Mouse (Mus musculus) liver, embryonic 16.5 days (tissue): ENCODE measurements around the gene Il1r2. TPM values are rescaled to one million over a fixed set of nuclear protein-coding genes. Genes with fewer than 3 reads are reported as not detected.

Source experiments
- ATAC-seq: fragments of 200-750 bp; cut with Nextera tagmentation; 2 replicates; pipeline ENCODE4 v1.8.0; 2017; ENCODE audit warnings: low read depth, mild to moderate bottlenecking, moderate number of reproducible peaks, moderate library complexity
- H3K27ac ChIP-seq: fragments of 300-500 bp; sonication (generic); 2 replicates; pipeline ENCODE4 v1.5.1; 2014; ENCODE audit warnings: mild to moderate bottlenecking, low read length
- H3K27me3 ChIP-seq: fragments of 300-500 bp; sonication (generic); 2 replicates; pipeline ENCODE4 v1.6.1; 2014; ENCODE audit warnings: low read depth, low read length, mixed read lengths; ENCODE audit not compliant: control insufficient read depth, insufficient read depth
- H3K36me3 ChIP-seq: fragments of 300-500 bp; sonication (generic); 2 replicates; pipeline ENCODE4 v1.6.1; 2014; ENCODE audit warnings: mild to moderate bottlenecking; ENCODE audit not compliant: control insufficient read depth, insufficient read depth
- H3K4me1 ChIP-seq: fragments of 300-500 bp; sonication (generic); 2 replicates; pipeline ENCODE4 v1.6.1; 2014; ENCODE audit warnings: low read depth, low read length, mixed read lengths; ENCODE audit not compliant: control insufficient read depth
- H3K4me2 ChIP-seq: fragments of 300-500 bp; sonication (generic); 2 replicates; pipeline ENCODE4 v1.6.1; 2014; ENCODE audit warnings: low read depth, low read length, mixed read lengths
- H3K4me3 ChIP-seq: fragments of 300-500 bp; sonication (generic); 2 replicates; pipeline ENCODE4 v1.5.1; 2014; ENCODE audit warnings: low read depth, mild to moderate bottlenecking, low read length
- H3K9ac ChIP-seq: fragments of 300-500 bp; sonication (generic); 2 replicates; pipeline ENCODE4 v1.6.1; 2014; ENCODE audit warnings: low read depth, low read length
- H3K9me3 ChIP-seq: fragments of 300-500 bp; sonication (generic); replicated peaks from 2 replicates; pipeline ENCODE4 v1.6.1; 2016; ENCODE audit warnings: low read length; ENCODE audit not compliant: control insufficient read depth
- WGBS: fragments of 180-500 bp; shearing (Covaris S2); extraction: QIAGEN DNeasy Blood & Tissue Kit; methylation state at CpG from one replicate; pipeline ENCODE4 v1.1.7; 2014; ENCODE audit not compliant: insufficient replicate concordance; 5-methylcytosine and 5-hydroxymethylcytosine counted together
- polyA plus RNA-seq: library from polyadenylated mRNA; unstranded; fragments of >200 nt; fragmentation: Nextera tagmentation; extraction: Ambion mirVana; gene quantifications from 2 replicates; pipeline ENCODE4 v1.2.1, GENCODE M21; 2015

The Il1r2 gene
- polyA plus RNA-seq, 1 experiment from 2014 or later, result 1.9 TPM

DNA sequence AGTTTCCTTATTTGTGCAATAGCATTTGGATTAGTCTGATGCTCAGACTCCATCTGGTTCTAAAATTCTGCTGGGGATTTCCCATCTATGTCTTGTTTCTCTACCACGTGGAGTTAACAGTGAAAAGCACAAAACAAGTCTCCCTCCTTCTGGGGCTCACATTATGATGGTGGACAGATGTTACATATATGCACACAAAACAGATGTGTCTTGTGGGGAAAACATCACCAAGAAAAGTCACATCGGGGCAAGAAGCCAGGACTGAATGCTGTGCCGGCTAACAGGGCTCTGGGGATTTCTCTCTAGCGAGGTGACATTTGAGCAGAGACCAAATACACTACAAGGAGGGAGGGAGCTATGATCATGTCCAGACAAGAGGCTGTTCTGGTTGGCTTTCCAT is 32.8 kb downstream of the Il1r2 start:
- ATAC-seq, result no peak
- WGBS, result 77% methylated on average over 4 of the region's 4 CpGs

DNA sequence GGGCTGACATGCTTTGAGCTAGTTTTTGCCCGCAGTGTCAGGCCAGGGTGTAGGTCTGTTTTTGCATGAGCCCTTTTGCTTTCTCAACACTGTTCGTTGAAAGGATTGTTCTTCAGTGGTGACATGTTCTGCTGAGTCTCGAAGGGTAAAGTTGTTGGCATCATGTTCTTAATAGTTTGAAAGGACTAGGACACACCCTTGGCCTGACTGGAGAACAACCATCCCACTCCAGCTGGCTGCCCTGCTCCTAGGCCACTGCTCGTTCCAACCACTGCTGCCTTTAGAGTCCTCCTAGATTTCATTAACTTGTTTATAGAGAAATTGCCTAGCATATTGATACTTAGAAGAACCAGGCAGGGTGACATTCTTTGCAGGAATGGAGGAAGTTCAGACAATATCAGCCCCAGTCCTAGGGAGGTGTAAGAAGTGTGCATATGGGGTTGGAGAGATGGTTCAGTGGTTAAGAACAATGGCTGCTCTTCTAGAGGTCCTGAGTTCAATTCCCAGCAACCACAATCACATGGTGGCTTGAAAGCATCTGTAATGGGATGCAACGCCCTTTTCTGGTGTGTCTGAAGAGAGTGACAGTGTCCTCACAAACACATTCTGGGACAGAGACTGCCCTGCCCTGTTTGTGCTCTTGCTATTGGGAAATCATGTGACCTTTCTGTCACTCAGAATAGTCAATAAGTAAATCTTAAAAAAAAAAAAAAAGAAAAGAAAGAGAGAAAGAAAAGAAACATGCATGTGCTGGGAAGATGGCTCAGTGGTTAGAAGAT is 34.3 kb downstream of the Il1r2 start:
- Histone ChIP-seq H3K27ac (no peak overlapping the region), H3K4me2 (no peak overlapping the region), H3K9ac (no peak overlapping the region), H3K27me3 (no peaks in the 10 kb centered on the region), H3K36me3 (no peaks in the 10 kb centered on the region), H3K9me3 (no peaks in the 10 kb centered on the region), H3K4me3 (no peak overlapping the region), H3K4me1 (no peaks in the 10 kb centered on the region)
- ATAC-seq, result no peak
- WGBS, result 50% methylated on average over 5 of the region's 5 CpGs

More for the DNA sequence above, 32.8 kb downstream of the Il1r2 start:
- Histone ChIP-seq H3K4me3 (no peak overlapping the region), H3K27ac (no peak overlapping the region), H3K4me1 (no peaks in the 10 kb centered on the region), H3K27me3 (no peaks in the 10 kb centered on the region), H3K36me3 (no peaks in the 10 kb centered on the region), H3K9ac (no peak overlapping the region), H3K9me3 (no peaks in the 10 kb centered on the region), H3K4me2 (no peak overlapping the region)

DNA sequence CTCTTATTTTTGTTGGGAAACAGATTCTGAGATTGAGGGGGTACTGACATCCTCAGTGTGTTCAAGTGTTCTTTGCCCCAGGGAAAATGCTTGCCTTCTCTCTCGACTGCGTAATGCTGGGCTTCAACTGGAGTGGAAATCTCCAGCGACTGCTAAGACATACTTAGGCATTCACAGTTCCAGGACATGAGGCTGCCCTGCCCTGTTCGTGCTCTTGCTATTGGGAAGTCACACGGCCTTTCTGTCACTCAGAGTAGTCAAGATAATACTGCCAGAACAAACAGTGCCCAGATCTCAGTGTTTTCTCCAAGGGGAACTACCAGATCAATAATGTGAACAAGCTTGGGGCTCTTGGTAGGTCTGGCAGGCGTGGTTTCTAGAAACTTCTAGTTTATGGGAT is 35.9 kb downstream of the Il1r2 start:
- no peak overlapping the region for H3K27ac ChIP-seq
- no peak overlapping the region for H3K4me3 ChIP-seq
- H3K36me3 ChIP-seq, result no peaks in the 10 kb centered on the region
- H3K4me2 ChIP-seq, result no peak overlapping the region
- H3K27me3 ChIP-seq, result no peaks in the 10 kb centered on the region
- no peaks in the 10 kb centered on the region for H3K4me1 ChIP-seq
- ATAC-seq, result no peak
- no peak overlapping the region for H3K9ac ChIP-seq
- 56% methylated on average over 6 of the region's 6 CpGs for WGBS
- no peaks in the 10 kb centered on the region for H3K9me3 ChIP-seq

DNA sequence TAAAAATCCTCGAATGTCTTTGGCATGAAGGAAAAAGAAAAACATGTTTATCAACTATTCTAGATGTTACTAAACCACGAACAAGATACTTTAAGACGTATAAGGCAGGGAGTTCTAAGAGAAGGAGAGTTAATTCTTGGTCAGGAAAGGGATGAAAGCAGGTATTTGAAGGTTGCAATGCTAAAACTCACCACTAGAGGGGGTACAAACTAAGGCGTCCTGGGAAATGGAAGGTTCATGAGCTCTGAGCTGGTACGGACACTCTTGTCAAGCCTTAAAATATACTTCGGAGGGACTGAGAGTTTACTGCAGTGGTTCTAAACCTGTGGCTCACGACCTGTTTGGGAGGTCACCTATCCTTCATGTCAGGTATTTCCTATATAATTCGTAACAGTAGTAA is 41.4 kb downstream of the Il1r2 start:
- no peaks in the 10 kb centered on the region for H3K27me3 ChIP-seq
- H3K27ac ChIP-seq, result no peak overlapping the region
- no peak for ATAC-seq
- no peaks in the 10 kb centered on the region for H3K9me3 ChIP-seq
- H3K4me2 ChIP-seq, result no peak overlapping the region
- WGBS, result 32% methylated on average over 8 of the region's 8 CpGs
- no peaks in the 10 kb centered on the region for H3K4me1 ChIP-seq
- no peak overlapping the region for H3K4me3 ChIP-seq
- no peak overlapping the region for H3K9ac ChIP-seq
- no peaks in the 10 kb centered on the region for H3K36me3 ChIP-seq

DNA sequence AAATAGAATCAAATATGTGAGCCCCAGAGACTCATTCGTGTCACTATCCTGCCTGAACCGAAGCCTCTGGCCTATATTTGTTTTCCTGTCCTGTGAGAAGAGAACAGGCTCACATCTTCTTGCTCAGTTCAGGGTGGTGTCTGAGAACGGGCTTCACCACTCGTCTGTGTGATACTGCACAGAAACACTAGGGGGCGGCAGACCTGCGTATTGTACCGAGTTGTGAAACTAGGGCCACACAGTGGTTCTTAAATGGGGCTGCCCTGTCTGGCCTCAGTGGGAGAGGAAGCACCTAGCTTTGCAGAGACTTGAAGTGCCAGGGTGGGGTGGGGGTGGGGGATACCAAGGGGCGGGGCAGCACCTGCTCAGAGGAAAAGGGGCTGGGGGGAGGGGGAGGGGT is 42.5 kb downstream of the Il1r2 start:
- Histone ChIP-seq H3K4me2 (no peak overlapping the region), H3K36me3 (no peaks in the 10 kb centered on the region), H3K27ac (no peak overlapping the region), H3K9ac (no peak overlapping the region), H3K27me3 (no peaks in the 10 kb centered on the region), H3K4me1 (no peaks in the 10 kb centered on the region), H3K9me3 (no peaks in the 10 kb centered on the region), H3K4me3 (no peak overlapping the region)
- 2% methylated on average over 8 of the region's 8 CpGs for WGBS
- 0 out of 2 replicates have a peak, but pooled peaks have one; percentile 37 for ATAC-seq

DNA sequence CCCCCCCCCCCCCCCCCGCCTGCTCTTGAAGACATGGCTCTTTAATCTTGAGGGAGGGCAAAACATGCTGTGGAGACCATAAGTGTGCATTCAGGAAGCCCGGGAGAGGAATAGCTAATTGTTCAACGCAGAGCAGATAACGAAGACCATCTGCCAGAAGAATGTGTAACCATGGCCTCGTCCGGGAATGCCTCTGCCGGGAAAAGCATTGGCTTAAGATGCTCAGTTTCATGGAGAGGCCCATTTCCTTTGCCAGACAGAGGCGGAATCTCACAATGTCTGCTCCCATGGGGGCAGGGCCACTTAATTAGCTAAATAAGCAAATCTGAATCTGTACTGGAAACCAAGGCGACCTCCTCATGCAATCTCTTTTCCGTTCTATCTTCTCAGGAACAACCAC is 43.7 kb downstream of the Il1r2 start:
- WGBS, result 68% methylated on average over 9 of the region's 10 CpGs
- no peaks in the 10 kb centered on the region for H3K9me3 ChIP-seq
- H3K4me1 ChIP-seq, result no peaks in the 10 kb centered on the region
- no peaks in the 10 kb centered on the region for H3K27me3 ChIP-seq
- peak; percentile 45; the same call in 1 of the 2 replicates for ATAC-seq
- H3K27ac ChIP-seq, result no peak overlapping the region
- H3K4me2 ChIP-seq, result no peak overlapping the region
- H3K36me3 ChIP-seq, result no peaks in the 10 kb centered on the region
- H3K9ac ChIP-seq, result no peak overlapping the region
- no peak overlapping the region for H3K4me3 ChIP-seq

DNA sequence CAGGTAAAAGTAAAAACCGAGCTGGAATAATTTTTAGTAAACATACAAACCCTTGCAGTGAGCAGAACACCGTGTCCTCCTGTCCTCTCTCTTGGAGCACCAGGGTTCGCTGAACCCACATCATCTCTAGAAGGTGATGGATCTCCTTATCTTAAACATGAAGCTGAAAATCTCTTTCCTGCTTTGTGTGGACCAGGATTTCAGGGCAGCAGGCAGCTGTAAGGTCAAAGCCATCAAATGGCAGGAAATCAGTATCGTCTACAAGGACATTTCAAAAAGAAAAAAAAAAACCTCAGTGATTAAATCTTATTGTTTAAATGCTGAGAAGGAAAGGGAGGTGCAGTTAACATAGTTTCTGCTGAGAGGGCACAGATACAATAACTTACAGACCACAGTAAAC is 50.4 kb downstream of the Il1r2 start:
- Histone ChIP-seq H3K36me3 (no peaks in the 10 kb centered on the region), H3K9me3 (no peaks in the 10 kb centered on the region), H3K27me3 (no peaks in the 10 kb centered on the region), H3K27ac (no peak overlapping the region), H3K4me2 (no peak overlapping the region), H3K9ac (no peak overlapping the region), H3K4me1 (no peaks in the 10 kb centered on the region; the same call in 1 of the 2 replicates), H3K4me3 (no peak overlapping the region)
- 45% methylated on average over 4 of the region's 4 CpGs for WGBS
- ATAC-seq, result no peak

DNA sequence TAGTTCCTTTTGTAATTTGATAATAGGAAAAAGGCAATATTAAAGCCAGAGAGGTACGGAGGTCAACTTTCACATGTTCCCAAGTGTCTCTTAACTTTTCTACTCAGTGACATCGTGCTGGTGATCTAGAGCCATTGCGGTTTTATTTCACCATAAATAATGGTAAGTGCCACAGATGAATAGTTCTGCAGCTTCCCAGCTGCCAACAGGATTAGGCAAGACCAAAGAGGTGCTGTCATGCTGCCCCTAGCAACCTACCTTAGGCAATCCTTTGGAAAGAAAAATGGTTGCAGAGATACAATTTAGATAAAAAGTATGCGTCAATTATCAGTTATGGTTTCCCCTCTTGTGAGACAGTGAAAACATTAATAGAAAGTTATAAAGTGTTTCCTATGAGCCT is 54.6 kb downstream of the Il1r2 start:
- H3K36me3 ChIP-seq, result no peaks in the 10 kb centered on the region
- no peaks in the 10 kb centered on the region; the same call in 1 of the 2 replicates for H3K4me1 ChIP-seq
- H3K9me3 ChIP-seq, result no peaks in the 10 kb centered on the region
- H3K4me2 ChIP-seq, result no peak overlapping the region
- ATAC-seq, result no peak
- H3K27me3 ChIP-seq, result no peaks in the 10 kb centered on the region
- no peak overlapping the region for H3K4me3 ChIP-seq
- no peak overlapping the region for H3K27ac ChIP-seq
- 61% methylated on average over 4 of the region's 4 CpGs for whole genome bisulfite sequencing
- H3K9ac ChIP-seq, result no peak overlapping the region

DNA sequence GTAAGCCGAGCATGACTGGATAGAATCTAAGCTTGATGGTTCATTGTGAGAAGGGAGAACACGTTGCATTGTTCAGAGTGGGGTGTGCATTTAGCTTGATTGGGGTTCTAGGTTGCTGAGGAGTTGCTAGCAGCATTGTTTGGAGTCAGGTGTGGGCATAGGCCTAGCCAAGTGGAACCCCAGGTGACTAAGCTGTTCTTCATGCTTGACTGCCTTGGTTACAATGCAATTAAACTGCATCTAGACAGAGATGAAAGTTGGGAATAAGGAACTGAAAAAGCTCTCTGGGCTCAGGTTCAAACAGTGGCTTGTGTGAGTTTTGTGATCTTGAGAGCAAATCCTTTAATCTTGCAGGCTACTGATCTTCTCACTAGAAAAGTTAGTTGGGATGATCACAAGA is 55.4 kb downstream of the Il1r2 start:
- 43% methylated on average over 2 of the region's 2 CpGs for WGBS

More for the DNA sequence above, 55.4 kb downstream of the Il1r2 start:
- Histone ChIP-seq H3K4me2 (no peak overlapping the region), H3K27ac (no peak overlapping the region), H3K9me3 (no peaks in the 10 kb centered on the region), H3K9ac (no peak overlapping the region), H3K27me3 (no peaks in the 10 kb centered on the region), H3K4me1 (no peaks in the 10 kb centered on the region), H3K36me3 (no peaks in the 10 kb centered on the region), H3K4me3 (no peak overlapping the region)
- no peak for ATAC-seq
